Mouse (Mus musculus) CD8-positive naive resting alpha-beta T cell, adult 57 days (primary cell): ENCODE results near the gene Gm20869. TPM values are rescaled to one million over a fixed set of nuclear protein-coding genes. Genes with fewer than 3 reads are reported as not detected.

Experiments
- total RNA-seq: library from RNA; stranded (reverse); gene quantifications from one replicate; pipeline ENCODE4 v1.2.4, GENCODE M21; 2023

The Gm20869 gene
- not detected for total RNA-seq

DNA sequence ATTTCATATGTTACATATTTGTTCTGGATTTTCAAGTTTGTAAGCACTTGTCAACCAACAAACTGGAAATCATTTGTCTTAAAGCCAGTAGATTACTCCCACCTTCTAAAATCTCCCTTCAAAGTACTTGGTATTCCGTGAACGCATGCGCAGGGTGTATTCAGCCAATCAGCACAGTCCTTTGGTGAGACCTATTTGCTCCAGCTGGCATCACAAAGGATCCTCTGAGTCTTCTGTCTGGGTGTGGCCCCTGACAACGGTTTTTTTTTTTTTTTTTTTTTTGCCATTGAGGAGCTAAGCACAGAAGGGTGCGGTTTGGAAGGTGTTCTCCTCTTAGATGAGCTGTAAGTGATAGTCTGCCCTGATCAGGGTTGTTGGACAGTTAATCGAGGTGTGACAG lies at the start of gene Gm20869:
Gene Gm20869 (plus strand): TSS at position 301 of the 400 bp plus-strand sequence.

Other genes starting within 250 kb of the Gm20869 start
- gene Gm20870, start 222.6 kb downstream of the Gm20869 start, total RNA-seq = not detected